Mouse (Mus musculus): ENCODE measurements around the gene Fbxo6. TPM values are rescaled to one million over a fixed set of nuclear protein-coding genes. Genes with fewer than 3 reads are reported as not detected.

The Fbxo6 gene
- total RNA-seq, 2 experiments from 2014 or later: 41.9 to 45.7 TPM

Small RNAs within 50 kb of the gene (microRNA-seq; reads per million reads assigned to microRNA genes)
- gene Mir7022: not detected

Other genes with a start within 250 kb of the Fbxo6 start
- 100 to 1,000 TPM; 403 to 443 TPM for gene Mfn2, start 247.4 kb downstream of the Fbxo6 start, total RNA-seq (2021)
- 10 to 100 TPM; 16.0 to 17.2 TPM for gene Plod1, start 215.4 kb downstream of the Fbxo6 start, total RNA-seq (2021)
- gene 2510039O18Rik, start 211.2 kb downstream of the Fbxo6 start, total RNA-seq (2021): 10 to 100 TPM; 19.2 to 19.8 TPM
- gene Nppb, start 166.4 kb downstream of the Fbxo6 start, total RNA-seq (2021): not detected
- not detected for gene Nppa, start 151.4 kb downstream of the Fbxo6 start, total RNA-seq (2021)
- 1 to 10 TPM; 4.8 to 4.9 TPM for gene Clcn6, start 113.3 kb downstream of the Fbxo6 start, total RNA-seq (2021)
- 1 to 10 TPM; 8.9 to 9.3 TPM for gene Mthfr, start 113.1 kb downstream of the Fbxo6 start, total RNA-seq (2021)
- 10 to 100 TPM in 1 of 2 experiments, 1 to 10 TPM in 1; 9.3 to 12.8 TPM for gene Agtrap, start 64.1 kb downstream of the Fbxo6 start, total RNA-seq (2021)
- 10 to 100 TPM; 13.5 to 15.7 TPM for gene Mad2l2, start 21.8 kb downstream of the Fbxo6 start, total RNA-seq (2021)
- gene Draxin, start 21.4 kb downstream of the Fbxo6 start, total RNA-seq (2021): under 1 TPM in 1 of 2 experiments, not detected in 1; 0.09 TPM
- gene Fbxo44, start 8.3 kb upstream of the Fbxo6 start, total RNA-seq (2021): 1 to 10 TPM; 7.0 to 7.8 TPM
- under 1 TPM; 0.18 to 0.28 TPM for gene Fbxo2, start 8.5 kb upstream of the Fbxo6 start, total RNA-seq (2021)
- under 1 TPM in 1 of 2 experiments, not detected in 1; 0.14 TPM for gene Disp3, start 135.8 kb upstream of the Fbxo6 start, total RNA-seq (2021)

Data from gastrocnemius, adult 18-20 months (tissue).